Mouse (Mus musculus) myocyte (in vitro differentiated cells): ENCODE data around the gene Chek2. TPM values are rescaled to one million over a fixed set of nuclear protein-coding genes. Genes with fewer than 3 reads are reported as not detected.

Experiments
- H3K27me3 ChIP-seq: one replicate; pipeline ENCODE4 v1.6.1; 2011; ENCODE audit not compliant: control insufficient read depth, insufficient read depth, insufficient read length
- H3K36me3 ChIP-seq: one replicate; pipeline ENCODE4 v1.6.1; 2011; ENCODE audit not compliant: control insufficient read depth, insufficient read depth
- H3K4me2 ChIP-seq: one replicate; pipeline ENCODE4 v1.6.1; 2011; ENCODE audit warnings: low read depth, control low read depth
- H3K4me3 ChIP-seq: one replicate; pipeline ENCODE4 v1.5.1; 2011; ENCODE audit warnings: mild to moderate bottlenecking, control low read depth, moderate library complexity
- H3K79me2 ChIP-seq: one replicate; pipeline ENCODE4 v1.6.1; 2011; ENCODE audit not compliant: control insufficient read depth, insufficient read depth
- H3ac ChIP-seq: one replicate; pipeline ENCODE4 v1.6.1; 2011; ENCODE audit not compliant: control insufficient read depth, insufficient read length
- CEBPB ChIP-seq: IDR thresholded peaks from 2 replicates; pipeline ENCODE4 v1.6.1; 2011; ENCODE audit warnings: mild to moderate bottlenecking, moderate library complexity; ENCODE audit not compliant: poor library complexity, insufficient read depth, severe bottlenecking
- E2F4 ChIP-seq: IDR thresholded peaks from one replicate; pipeline ENCODE4 v1.6.1; 2011; ENCODE audit warnings: mild to moderate bottlenecking, control low read depth, moderate library complexity; ENCODE audit not compliant: insufficient read depth
- MAX ChIP-seq: IDR thresholded peaks from one replicate; pipeline ENCODE4 v1.6.1; 2011; ENCODE audit warnings: low read depth, mild to moderate bottlenecking, control low read depth
- MYOD1 ChIP-seq, 3 experiments: IDR thresholded peaks; one replicate each; pipeline ENCODE4 v1.6.1; 2011; ENCODE audit warnings: control low read depth in 2 of 3, low read depth in 2 of 3, mild to moderate bottlenecking in 2 of 3, moderate library complexity in 1 of 3; ENCODE audit not compliant: insufficient read length in 2 of 3, control insufficient read depth in 1 of 3
- MYOG ChIP-seq, 3 experiments: IDR thresholded peaks; one replicate each; pipeline ENCODE4 v1.6.1; 2011; ENCODE audit warnings: control low read depth in 2 of 3, low read depth in 2 of 3, mild to moderate bottlenecking in 2 of 3; ENCODE audit not compliant: insufficient read length in 2 of 3, control insufficient read depth in 1 of 3, insufficient read depth in 1 of 3
- POLR2A ChIP-seq: IDR thresholded peaks from one replicate; pipeline ENCODE4 v1.6.1; 2011; ENCODE audit warnings: low read depth, mild to moderate bottlenecking, control low read depth, moderate library complexity; ENCODE audit not compliant: insufficient read length
- POLR2AphosphoS2 ChIP-seq: IDR thresholded peaks from one replicate; pipeline ENCODE4 v1.6.1; 2011; ENCODE audit warnings: low read depth, control low read depth; ENCODE audit not compliant: insufficient read length
- REST ChIP-seq: IDR thresholded peaks from one replicate; pipeline ENCODE4 v1.6.1; 2011; ENCODE audit warnings: mild to moderate bottlenecking, control low read depth, moderate library complexity; ENCODE audit not compliant: insufficient read depth, insufficient read length
- SRF ChIP-seq: IDR thresholded peaks from one replicate; pipeline ENCODE4 v1.6.1; 2011; ENCODE audit warnings: low read depth; ENCODE audit not compliant: control insufficient read depth, insufficient read length
- TCF12 ChIP-seq: IDR thresholded peaks from one replicate; pipeline ENCODE4 v1.6.1; 2011; ENCODE audit warnings: mild to moderate bottlenecking, control low read depth; ENCODE audit not compliant: poor library complexity, insufficient read depth, severe bottlenecking
- TCF3 ChIP-seq: IDR thresholded peaks from one replicate; pipeline ENCODE4 v1.6.1; 2011; ENCODE audit warnings: low read depth, control low read depth; ENCODE audit not compliant: insufficient read length
- USF1 ChIP-seq: IDR thresholded peaks from one replicate; pipeline ENCODE4 v1.6.1; 2011; ENCODE audit warnings: low read depth, mild to moderate bottlenecking, control low read depth, moderate library complexity
- polyA plus RNA-seq: library from polyadenylated mRNA; unstranded; fragments of >200 nt; fragmentation: generic; extraction: Trizol; gene quantifications from one replicate; pipeline ENCODE4 v1.2.1, GENCODE M21; 2012; ENCODE audit warnings: missing spikeins

Chek2 gene
- polyA plus RNA-seq, 1 experiment: 6.2 TPM

GRCm38 (mm10) chr5:110879584-110880374 is 40.0 kb downstream of the Chek2 start, which contains the start of gene Ttc28:
Gene Ttc28, plus strand, starts transcription at chr5:110879803.
- Histone ChIP-seq H3K4me2 (peak within 1 kb of the TSS; percentile 89), H3K36me3 (no peaks in the 10 kb centered on the region), H3ac (peak within 1 kb of the TSS; percentile 84), H3K4me3 (peak within 1 kb of the TSS; percentile 31), H3K27me3 (no peaks in the 10 kb centered on the region), H3K79me2 (no peaks in the 10 kb centered on the region)
- TF ChIP-seq MAX (no peak), POLR2AphosphoS2 (peak; percentile 70), USF1 (no peak), TCF3 (no peak), POLR2A (peak; percentile 86), CEBPB (no peak), MYOD1 (IDR thresholded peaks at IDR 0.05; ENCODE audit: control insufficient read depth in 1 of 3, insufficient read length in 2 of 3, low read depth in 2 of 3) (peak in 1 of 3 experiments; percentile 12)

DNA sequence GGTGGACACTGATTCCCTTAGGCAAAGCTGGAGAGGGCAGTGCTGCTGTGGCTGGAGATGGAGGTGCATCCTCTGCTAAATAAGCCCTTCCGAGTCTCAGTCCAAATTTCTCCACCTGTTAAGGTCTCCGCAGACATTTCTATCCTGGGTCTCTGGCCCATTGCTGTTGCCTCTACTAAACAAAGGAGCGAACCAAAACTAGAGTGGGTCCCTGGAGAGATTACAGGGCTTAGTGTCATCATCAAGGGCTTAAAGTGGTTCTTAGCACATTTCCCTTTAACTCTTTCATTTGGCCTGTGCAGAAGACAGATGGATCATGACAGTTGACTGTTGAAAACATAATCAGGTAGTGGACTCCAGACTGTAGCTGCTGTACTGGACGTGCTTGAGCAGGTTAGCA is 48.8 kb downstream of the Chek2 start:
- Histone ChIP-seq H3K4me3 (no peak overlapping the region), H3K27me3 (no peaks in the 10 kb centered on the region), H3K79me2 (no peaks in the 10 kb centered on the region), H3ac (no peak overlapping the region), H3K4me2 (no peak overlapping the region), H3K36me3 (no peaks in the 10 kb centered on the region)
- TF ChIP-seq TCF3 (no peak), MAX (no peak), POLR2A (no peak), USF1 (no peak), E2F4 (no peak), POLR2AphosphoS2 (no peak), SRF (no peak), MYOD1 (IDR thresholded peaks at IDR 0.05; ENCODE audit: control insufficient read depth in 1 of 3, insufficient read length in 2 of 3, low read depth in 2 of 3) (no peak)

- Histone ChIP-seq H3K36me3 (peaks cover 6% of the 10 kb centered on the region), H3ac (no peak overlapping the region), H3K79me2 (no peaks in the 10 kb centered on the region), H3K4me3 (no peak overlapping the region), H3K4me2 (no peak overlapping the region), H3K27me3 (no peaks in the 10 kb centered on the region)
- TF ChIP-seq MYOG (IDR thresholded peaks at IDR 0.05; ENCODE audit: control insufficient read depth in 1 of 3, insufficient read depth in 1 of 3, insufficient read length in 2 of 3, low read depth in 2 of 3): no peak
- TF ChIP-seq REST: no peak
- TF ChIP-seq SRF: no peak
- TF ChIP-seq MYOD1 (IDR thresholded peaks at IDR 0.05; ENCODE audit: control insufficient read depth in 1 of 3, insufficient read length in 2 of 3, low read depth in 2 of 3): no peak
These were observed 50.2 kb downstream of the Chek2 start for GRCm38 (mm10) chr5:110889945-110890344.

DNA sequence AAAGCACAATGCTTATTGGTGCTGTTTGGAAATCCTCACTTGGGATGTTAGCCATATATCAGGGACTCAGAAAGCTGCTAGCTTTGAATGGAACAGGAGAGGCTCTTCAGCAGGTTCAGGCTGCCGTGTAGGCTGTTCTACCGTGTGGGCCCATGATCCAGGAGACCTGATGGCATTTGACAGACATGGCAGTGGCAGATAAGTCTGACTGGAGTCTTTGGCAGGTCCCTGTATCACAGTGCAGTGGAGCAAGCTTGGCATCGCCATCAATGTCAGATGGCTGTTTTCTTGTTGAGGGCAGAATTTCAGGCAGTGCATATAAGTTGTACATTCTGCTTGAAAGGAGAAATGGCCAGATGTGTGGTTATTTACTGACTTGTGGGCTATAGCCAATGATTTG is 50.8 kb downstream of the Chek2 start:
- Histone ChIP-seq H3K4me2 (no peak overlapping the region), H3K79me2 (no peaks in the 10 kb centered on the region), H3K36me3 (peaks cover 11% of the 10 kb centered on the region), H3ac (no peak overlapping the region), H3K4me3 (no peak overlapping the region), H3K27me3 (no peaks in the 10 kb centered on the region)
- no peak for TF ChIP-seq CEBPB

- H3K36me3 ChIP-seq: peaks cover 13% of the 10 kb centered on the region
- no peaks in the 10 kb centered on the region for H3K79me2 ChIP-seq
These were observed 57.5 kb downstream of the Chek2 start for GRCm38 (mm10) chr5:110897114-110897788.

More at GRCm38 (mm10) chr5:110897114-110897788, 57.5 kb downstream of the Chek2 start:
- TF ChIP-seq CEBPB (no peak), USF1 (no peak), E2F4 (no peak), MAX (no peak), TCF12 (no peak), TCF3 (no peak), POLR2A (no peak), MYOG (IDR thresholded peaks at IDR 0.05; ENCODE audit: control insufficient read depth in 1 of 3, insufficient read depth in 1 of 3, insufficient read length in 2 of 3, low read depth in 2 of 3) (no peak), POLR2AphosphoS2 (no peak), SRF (no peak), REST (no peak)
- Histone ChIP-seq H3K27me3 (no peaks in the 10 kb centered on the region), H3K4me3 (no peak overlapping the region), H3ac (no peak overlapping the region), H3K4me2 (no peak overlapping the region)
